Mouse (Mus musculus) B cell, adult 2 months (primary cell): ENCODE data around the gene Itga9.

ENCODE experiments used
- DNase-seq, 2 experiments: peaks; one replicate each; pipeline ENCODE4 v3.0.0; 2022

Itga9 gene

DNA sequence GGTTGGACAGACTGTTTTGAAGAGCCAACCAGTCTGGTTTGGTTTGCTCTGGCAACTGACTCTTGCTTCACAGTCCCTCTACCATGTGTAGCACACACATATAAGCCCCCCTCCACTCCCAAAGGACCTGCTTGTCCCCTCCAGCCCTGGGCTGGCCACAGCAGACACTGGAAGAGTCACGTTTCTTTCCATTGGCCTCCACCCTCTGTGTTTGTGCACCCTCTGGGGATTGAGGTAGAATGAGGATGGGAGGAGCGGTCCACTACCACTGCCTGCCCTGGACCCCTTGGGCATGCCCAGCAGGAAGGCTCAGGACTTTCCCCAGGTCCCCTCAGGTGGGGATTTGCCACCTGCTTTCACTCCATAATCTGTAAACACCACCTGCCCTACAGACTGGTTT, 321.5 kb downstream of the Itga9 start:
- no peak for DNase-seq

DNA sequence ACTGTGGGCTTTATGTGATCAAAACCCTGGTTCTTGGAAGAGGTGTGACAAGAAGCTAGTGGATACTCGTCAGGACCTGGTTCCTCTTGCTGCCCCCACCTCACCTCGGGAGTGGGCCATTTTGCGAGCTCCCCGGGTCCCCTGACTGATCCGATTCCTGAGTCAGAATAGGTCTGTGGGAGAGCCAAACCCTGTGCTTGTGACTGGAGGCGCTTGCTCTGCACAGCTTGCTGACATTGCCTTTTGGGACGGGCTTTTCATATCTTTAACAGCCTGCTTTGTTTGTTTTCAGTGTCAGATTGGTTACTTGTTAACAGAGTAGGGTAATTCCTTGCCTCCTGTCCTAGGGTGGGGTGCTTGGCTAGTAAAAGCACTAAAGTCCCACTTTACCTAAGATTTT, 322.2 kb downstream of the Itga9 start:
- no peak for DNase-seq

DNA sequence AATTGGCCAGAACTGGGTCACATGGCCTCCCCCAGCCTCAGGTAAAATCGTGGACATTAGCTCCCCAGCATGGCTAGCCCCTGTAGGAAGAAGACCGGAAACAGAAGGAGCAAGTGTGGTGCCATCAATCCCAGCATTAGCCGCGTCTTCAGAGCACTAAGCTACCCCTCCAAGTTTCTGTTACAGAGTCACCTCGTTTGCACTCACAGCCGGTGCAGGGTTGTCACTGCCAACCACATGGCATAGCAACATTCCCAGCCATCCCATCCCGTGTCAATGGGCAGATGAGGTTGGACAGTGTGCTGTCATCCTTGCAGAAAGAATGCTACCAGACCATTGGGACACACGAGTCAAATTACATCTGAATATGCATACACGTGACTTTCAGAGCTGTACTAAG, 324.1 kb downstream of the Itga9 start:
- no peak for DNase-seq

DNA sequence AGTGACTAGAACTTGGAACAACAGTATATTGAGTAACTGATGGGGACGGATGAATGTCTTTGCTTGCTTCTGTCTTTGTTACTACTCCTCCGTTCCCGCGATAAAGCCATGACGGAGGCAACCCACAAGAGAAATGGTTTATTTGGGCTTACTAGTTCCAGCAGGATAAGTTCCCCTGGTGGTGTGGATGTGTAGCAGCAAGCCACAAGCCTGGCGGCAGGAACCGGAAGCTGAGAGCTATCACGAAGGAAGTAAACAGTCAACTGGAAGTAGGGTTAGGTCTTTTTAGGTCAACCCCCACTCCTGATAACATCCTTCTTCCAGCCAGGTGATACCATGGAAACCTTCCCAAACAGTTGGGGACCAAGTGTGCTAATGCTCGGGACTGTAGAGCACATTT, 327.3 kb downstream of the Itga9 start:
- no peak for DNase-seq

DNA sequence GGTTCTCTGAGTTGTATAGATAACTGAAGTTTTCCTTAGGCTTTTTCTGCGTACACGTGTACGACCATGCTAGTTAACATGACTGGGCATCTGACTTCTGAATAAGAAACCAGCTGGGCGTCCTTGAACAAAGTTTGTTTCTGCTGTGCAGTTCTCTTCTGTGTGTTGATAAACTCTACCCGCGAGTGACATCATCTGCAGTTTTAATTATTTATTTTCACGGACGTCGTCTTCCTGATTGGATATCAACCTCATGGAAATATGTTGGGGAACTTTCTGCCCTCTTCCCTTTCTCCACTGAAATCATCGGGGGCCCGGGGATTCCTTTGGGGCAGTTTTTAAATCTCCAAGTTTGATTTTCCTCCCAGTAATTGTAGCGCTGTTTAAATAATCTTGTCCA, 327.8 kb downstream of the Itga9 start:
- DNase-seq = no peak

DNA sequence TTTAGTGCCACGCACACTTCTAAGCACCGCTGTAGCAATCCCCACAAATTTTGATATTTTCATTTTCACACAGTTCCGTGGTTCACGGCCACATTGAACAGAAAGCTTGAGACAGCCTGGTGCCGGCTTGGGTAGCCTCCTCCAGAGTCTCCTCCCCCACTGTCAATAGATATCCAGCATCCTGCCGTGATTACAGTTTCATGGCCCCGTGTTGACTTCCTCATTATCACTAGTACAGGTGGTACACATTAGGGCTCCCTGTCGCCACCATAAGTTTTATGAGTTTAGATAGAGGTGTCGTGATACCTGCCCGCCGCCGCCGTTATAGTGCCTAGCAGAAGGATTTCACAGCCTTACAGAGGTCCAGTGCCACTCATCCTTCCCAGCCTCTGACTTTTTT, 328.6 kb downstream of the Itga9 start:
- no peak for DNase-seq

DNA sequence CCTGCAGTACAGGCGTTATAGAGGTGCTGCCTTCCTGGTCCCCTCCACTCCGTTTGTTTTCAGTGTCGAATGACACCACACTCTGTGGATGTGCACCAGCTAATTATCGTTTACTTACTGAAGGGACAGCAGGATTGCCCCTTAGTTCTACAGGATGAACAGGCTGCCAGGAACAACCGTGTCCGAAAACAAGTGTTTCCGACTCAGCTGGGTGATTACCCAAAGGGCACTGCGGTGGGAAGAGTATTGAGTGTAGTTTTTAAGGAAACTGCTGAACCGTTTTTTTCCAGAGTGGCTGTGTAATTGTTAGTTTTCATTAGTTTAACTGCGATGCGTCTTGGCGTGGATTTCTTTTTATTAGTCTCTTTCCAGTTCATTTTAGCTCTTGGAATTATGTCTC, 329.6 kb downstream of the Itga9 start:
- no peak for DNase-seq

DNA sequence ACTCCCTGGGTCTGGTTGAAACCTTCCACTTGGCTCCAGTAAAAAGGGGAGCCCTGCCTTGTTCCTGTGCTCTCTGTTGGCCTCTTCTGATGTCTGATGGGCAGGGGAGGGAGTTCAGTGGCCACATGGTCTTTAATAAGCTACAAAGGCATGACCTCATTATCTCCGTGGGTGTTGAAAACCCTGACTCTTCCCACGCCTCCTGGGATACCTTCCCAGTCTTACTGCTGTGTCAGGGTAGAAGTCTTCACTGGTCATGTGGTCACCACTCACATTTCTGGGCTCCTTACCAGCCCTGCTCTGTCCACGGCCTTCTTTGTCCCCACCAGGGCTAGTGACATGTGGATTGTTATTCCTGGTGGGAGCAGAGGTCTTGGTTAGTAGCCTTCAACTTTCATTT, 331.0 kb downstream of the Itga9 start:
- DNase-seq = no peak

DNA sequence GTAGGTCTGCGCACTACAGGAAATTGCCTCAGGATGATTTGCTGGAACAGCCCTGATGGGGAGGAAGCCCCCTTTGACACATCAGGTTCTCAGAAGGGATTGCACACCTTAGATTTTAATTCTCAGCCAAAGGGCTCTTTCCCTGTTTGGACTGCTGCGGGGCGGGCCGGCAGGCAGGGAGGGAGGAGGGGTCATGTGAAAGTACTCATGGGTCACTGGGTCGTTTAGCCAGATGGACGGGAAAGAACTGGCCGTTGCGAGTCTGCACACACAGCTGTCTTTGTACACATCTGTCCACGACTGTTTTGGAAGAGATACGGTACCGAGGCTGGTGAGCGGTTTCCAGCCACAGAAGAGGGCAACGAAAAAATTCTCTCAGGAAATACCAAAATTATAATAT, 332.9 kb downstream of the Itga9 start:
- no peak for DNase-seq

DNA sequence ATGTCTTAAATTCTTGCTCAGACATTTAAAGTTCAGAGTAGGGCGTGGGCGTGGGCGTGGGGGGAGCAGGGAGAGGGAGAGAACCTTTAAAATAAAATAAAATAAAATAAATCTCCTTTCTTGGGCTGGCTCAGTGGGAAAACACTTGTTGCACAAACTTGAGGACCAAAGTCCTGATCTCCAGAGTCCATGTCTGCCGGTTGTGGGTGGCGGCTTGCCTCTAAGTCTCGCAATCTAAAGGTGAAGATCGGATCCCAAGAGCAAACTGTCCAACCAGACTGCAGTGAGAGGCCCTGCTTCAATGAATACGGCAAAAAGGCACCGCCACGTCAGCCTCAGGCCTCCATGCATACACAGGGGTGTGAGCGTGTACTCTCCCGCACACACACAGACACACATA, 333.3 kb downstream of the Itga9 start:
- no peak for DNase-seq

DNA sequence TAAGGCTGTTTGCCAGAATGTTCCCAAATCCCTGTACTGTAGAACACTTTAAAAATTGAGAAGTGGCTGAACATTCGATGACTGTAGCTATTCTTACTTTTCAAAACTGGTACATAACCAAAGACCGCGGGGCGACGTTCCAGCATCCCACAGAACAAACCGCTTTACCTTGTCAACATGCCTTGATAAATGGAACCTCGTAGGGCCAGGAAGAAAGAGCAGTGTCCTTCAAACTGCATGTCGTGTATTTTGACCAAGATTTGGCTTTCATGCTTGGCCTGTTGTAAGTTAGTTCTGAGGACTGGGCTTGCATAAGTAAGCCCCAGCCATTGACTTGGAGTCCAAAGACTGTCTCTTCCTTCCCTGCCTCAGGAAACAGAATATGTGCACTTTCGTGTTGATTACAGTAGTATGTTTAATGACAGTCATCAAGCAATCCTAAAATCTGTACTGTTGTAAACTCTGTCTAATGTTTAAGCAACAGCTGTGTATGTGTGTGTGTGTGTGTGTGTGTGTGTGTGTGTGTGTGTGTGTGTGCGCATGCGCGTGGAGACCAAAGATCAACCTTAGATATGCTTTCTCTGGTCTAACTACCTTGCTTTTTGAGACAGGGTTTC, 334.2 kb downstream of the Itga9 start:
- DNase-seq = no peak

DNA sequence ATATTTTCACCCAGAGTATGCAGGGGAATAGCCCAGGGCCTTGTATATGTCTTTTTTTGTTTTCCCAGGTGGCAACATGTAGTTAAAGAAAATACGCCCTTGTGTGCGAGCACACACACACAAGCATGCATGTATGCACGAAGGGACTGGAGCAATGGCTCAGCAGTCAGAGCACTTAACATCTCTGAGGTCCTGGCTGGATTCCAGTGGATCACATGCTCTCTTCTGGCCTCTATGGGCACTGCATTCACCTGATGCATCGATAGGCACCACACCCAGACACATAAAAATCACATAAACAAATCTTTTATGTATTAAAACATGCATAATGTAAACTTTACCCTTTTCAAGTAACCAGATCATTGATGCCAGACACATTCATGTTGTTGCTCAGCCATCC, 335.5 kb downstream of the Itga9 start:
- DNase-seq = no peak

DNA sequence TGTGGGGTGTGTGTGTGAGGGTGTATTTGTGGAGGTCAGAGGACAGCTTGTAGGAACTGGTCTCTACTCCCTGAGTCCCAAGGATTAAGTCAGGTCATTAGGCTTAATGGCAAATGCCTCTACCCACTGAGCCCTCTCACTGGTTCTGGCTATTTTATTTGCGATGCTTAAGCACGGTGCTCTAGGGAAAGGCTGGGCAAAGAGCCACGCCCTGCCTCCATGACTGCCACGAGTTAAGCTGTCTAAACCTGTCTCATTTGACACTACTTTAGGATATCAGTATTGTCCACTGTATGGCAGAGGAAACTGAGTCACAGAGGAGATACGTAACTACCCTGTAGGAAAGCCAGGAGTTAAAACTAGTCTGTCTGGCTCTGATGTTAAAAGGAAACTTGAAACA, 337.5 kb downstream of the Itga9 start:
- DNase-seq = no peak

DNA sequence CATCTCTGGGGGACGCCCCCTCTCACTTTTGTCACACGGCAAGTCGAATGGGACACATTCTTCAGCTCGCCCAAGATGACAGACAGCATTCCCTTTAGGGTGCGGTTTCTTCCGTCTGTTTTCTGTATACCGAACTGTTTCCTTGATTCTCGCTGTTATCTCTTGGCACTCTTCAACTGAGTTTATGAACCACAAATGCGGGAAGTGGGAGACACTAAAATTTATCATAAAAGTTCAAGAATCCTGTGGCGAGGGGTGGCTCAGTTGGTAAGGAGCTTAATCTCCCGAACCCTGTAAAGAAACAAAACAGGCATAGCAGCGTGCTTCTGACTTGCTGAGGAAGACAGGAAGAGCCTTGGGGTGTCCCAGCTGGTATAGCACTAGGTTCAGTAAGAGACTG, 337.9 kb downstream of the Itga9 start:
- DNase-seq = no peak

DNA sequence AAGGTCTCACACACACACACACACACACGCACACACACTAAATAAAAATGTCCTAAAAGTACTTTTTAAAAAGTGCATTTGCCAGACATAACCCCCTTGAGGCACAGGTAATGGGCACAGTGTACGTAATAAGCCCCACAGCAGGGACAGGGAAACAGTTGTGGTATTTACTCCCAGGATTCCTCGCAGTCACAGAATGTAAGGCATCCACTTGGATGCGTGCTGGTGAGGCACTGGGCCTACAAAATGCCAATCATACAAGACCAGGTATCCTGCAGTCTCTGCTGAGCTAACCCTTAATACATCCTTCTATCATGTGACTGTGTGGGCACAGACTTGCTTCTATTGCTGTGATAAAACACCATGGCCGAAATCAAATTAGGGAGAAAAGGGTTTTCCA, 342.0 kb downstream of the Itga9 start:
- no peak for DNase-seq

DNA sequence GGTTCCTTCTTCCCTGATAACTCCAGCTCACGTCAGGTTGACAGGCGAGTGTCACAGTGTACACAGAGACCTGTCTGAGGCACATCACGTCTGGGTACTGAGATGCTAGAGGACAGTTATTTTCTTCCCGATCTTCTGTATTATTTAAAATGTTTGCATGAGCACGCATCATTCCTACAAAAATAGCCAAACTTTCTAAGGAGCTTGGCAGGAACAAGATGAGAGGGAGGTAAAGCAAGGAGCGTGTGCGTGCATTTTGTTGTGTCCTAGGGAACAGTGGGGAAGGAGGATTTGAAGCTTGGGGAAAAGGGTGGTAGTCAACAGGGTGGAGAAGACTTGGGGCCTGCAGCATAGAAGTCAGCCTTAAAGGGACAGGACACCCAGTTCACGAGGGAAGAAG, 342.6 kb downstream of the Itga9 start:
- DNase-seq = no peak

DNA sequence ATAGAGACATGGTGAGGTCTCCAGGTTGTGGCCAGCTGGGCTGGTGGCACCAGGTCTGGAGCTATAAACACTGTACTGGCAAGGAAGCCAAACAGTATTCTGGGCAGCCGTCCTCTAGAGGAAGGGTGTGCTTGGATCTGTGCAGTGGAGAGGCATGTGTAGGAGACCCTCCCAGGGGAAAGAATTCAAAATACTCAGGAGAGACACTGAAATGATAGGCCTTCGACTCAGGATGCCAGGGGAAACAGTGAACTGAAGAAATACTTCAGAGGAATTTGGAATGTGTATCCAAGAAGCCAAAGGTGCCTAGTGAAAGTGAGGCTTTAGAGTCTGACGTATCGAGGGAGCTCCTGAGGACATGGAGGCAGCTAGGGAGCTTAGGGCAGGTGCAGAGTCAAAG, 343.2 kb downstream of the Itga9 start:
- no peak for DNase-seq

DNA sequence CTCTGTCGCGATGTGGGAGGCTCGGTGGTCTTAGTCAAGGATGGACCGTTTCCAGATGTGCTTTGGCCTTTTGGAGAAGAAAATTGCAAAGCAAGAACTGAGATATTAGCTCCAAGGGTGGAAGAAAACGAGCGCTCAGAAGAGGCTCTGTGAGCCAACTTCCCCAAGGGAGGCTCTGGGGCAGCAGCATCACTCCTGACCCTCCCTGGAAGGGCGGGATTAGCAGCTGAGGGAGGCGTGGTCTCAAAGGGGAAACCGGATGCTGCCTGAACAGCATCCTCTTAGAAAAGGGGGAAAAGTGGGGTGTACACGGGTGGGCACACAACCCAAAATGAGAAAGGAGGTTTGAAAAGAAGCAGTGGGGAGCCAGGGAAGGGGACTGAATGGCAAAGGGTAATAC, 343.6 kb downstream of the Itga9 start:
- no peak for DNase-seq
